Mouse (Mus musculus) adrenal gland, adult 18-20 months (tissue): ENCODE results near the gene Pds5b. TPM values are rescaled to one million over a fixed set of nuclear protein-coding genes. Genes with fewer than 3 reads are reported as not detected.
"Not testable (repeated sequence)": the region's sequence is repeated elsewhere in the genome, so short reads cannot be mapped to it uniquely, and the experiment has no call there.

Source experiments
- DNase-seq, 2 experiments: peaks; one replicate each; pipeline ENCODE4 v3.0.0; 2021 to 2022; ENCODE audit warnings: low spot score in 2 of 2
- total RNA-seq, 2 experiments: library from RNA; stranded (reverse); gene quantifications; 1 replicate in 1 of 2; 2 replicates in 1 of 2; pipeline ENCODE4 v1.2.3; 2021

Pds5b gene
- total RNA-seq, 2 experiments from 2014 or later: 19.8 to 19.9 TPM

DNA sequence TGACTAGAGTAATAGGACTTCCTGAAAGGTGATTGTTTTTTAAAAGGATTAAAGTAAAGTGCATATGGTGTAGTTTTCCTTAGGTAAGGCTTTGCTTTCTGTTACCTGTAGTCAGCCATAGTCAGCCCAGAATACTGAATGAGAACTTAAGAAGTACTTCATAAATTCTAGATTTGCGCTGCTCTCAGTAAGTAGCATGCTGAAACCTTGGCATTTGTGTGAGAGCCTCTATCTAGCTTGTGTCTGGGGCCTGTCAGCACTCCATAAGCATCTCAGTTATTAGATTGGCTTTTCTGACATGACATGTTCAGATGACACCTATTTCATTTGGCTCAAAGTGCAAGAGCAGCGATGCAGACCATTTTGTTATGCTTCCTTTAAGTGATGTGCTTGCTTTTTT lies 19.7 kb downstream of the Pds5b start:
- no peak for DNase-seq

DNA sequence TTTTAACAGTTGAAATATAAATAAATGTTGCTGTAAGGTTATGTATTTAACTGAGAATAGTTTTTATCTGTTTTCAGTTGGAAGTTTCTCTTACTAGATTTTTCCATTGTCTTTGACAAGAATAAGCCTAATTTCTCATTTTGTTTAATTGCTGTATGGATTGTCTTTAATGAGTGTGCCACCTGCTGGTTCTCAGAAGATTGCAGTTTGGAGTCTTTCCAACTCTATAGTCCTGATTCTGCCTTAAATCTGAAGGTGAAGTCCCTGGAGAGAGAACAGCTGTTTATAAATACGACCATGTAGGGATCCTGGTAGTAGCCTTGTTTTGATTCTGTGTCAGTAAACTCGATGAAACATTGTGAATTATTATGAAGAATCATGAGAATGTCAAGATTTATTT lies 29.2 kb downstream of the Pds5b start:
- peak; percentile 16 to 34 for DNase-seq

DNA sequence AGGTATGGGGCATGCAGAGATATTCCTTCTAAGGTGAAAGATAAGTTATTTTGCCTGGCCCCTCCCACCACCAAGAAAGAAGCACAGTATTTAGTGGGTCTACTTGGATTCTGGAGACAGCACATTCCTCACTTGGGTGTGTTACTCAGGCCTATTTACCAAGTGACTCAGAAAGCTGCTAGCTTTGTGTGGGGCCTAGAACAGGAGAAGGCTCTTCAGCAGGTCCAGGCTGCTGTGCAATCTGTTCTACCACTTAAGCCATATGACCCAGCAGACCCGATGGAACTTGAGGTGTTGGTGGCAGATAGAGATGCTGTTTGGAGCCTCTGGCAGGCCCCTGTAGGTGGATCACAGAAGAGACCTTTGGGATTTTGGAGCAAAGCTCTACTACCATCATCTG lies 33.1 kb downstream of the Pds5b start:
- not testable (repeated sequence) for DNase-seq

- DNase-seq: not testable (repeated sequence)
These were observed 33.6 kb downstream of the Pds5b start for GRCm38 (mm10) chr5:150707181-150707580.

DNA sequence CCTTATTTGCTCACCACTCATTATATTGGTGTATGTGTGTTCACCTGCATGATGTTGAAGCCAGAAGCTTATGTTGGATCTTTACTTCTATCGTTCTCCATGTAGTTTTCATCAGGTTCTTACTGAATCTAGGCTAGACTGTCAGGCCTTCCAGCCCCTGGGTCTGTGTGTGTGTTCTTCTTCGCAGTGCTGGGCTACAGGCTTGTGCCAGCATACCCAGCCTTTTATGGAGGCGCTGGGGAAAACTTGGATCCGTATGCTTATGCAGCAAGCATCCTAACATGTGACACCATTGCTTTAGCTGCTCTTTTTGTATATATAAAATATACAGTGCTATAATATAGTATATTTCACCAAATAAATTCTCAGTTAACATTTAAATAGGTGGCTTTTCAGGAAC lies 38.0 kb downstream of the Pds5b start:
- DNase-seq: no peak

- no peak for DNase-seq
These were observed 39.9 kb downstream of the Pds5b start for GRCm38 (mm10) chr5:150713431-150713830.

- DNase-seq: no peak
These were observed 44.2 kb downstream of the Pds5b start for GRCm38 (mm10) chr5:150717775-150718174.

DNA sequence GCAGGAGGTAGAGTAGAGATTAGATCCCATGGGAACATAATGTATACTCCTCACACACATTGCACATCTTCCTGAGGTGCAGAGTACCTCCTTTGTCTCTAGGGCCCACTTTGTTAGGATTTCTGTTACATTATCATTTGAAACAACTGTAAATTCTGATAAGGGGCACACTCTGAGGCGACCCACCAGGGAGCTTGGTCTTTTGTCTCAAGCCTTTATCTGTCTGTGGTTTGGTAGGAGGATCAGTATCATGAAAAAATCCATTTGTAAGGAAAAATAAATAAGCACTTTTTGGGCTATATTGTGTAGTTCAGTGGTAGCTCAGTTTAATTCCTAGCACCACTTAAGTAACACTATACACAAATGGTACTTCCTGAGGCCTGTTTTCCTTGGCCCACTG lies 51.1 kb downstream of the Pds5b start:
- no peak for DNase-seq

DNA sequence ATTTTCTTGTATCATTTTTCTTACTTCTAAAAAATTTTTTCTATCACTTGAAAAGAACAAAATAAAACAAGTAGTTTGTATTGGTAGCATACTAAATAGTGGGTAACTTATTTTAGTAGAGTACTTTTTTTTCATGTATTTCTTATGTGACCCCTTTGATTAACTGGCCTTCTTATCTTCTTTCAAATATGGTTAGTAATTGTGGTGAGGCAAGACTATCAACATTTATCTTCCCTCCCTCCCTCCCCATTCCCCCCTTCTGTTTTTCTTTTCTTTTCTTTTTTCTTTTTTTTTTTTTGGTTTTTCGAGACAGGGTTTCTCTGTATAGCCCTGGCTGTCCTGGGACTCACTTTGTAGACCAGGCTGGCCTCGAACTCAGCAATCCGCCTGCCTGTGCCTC lies 63.5 kb downstream of the Pds5b start:
- not testable (repeated sequence) for DNase-seq

DNA sequence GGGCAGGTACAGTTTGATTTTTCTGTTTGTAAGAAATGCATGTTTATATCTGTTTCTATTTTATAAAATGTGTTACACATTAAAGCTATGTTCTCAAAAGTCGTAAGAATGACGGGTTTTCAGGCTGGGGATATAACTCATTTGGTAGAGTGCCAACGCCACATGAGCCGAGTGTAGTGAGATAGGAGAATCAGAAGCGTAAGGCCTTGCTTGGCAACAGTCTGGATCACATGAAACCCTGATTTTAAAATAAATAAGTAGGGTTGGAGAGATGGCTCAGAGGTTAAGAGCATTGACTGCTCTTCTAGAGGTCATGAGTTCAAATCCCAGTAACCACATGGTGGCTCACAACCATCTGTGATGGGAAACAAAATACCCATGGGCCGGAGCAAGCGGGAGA lies 65.8 kb downstream of the Pds5b start:
- DNase-seq: no peak

- DNase-seq: no peak
These were observed 67.1 kb downstream of the Pds5b start for GRCm38 (mm10) chr5:150740597-150740996.

GRCm38 (mm10) chr5:150756623-150757022 lies 83.1 kb downstream of the Pds5b start:
- DNase-seq: no peak

DNA sequence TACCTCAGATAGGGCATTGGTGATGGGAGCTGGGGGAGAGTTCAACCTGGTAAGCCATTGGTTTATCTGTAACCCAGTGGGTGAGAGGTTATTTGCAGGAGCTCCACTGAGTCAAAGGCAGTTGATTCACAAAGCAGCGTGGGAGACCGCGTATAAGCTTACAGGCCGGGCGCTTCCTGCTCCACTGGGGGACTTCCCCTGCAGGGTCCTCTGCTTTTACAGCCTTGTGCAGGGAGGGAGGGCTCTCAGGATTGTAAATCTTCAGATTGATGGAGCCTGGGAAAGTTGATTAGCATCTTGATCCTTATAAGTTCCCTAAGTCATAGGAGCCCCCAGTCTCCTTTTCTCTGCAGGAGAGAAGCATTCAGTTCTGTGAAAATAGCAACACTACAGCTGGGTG lies 98.9 kb downstream of the Pds5b start:
- no peak for DNase-seq

DNA sequence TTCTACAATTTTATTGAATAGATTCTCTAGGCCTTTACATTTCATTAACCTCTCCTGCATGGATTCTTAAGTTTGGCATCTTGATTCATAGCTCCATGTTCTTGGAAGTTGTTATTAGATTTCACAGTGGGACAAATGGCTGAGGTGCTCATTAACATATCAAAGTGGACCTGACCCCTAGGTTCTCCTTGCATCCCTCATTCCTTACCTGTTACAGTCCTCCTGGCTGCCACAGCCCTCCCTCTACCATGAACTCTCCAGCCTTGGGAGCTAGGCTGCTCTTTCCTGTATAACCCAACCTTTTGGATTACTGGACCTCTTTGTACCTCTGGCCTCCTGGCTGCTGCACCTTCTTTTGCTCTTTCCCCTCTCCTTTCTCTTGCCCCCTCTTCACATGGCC lies 99.5 kb downstream of the Pds5b start:
- DNase-seq: no peak

DNA sequence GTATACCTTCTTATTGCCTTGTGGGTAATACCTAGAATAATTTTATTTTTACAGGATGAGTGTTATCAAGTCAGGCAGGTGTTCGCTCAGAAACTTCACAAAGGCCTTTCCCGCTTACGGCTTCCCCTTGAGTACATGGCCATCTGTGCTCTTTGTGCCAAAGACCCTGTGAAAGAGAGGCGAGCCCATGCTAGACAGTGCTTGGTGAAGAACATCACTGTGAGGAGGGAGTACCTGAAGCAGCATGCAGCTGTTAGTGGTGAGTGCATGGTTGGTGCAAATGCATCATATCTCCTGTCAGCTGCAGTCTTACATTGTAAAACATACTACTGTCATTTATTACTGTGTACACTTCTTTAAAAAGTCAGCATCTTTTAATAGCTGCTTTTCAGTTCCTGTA lies 114.7 kb downstream of the Pds5b start:
- DNase-seq: no peak

GRCm38 (mm10) chr5:150789039-150789438 lies 115.5 kb downstream of the Pds5b start:
- no peak for DNase-seq

- DNase-seq: no peak
These were observed 120.6 kb downstream of the Pds5b start for GRCm38 (mm10) chr5:150794181-150794580.

DNA sequence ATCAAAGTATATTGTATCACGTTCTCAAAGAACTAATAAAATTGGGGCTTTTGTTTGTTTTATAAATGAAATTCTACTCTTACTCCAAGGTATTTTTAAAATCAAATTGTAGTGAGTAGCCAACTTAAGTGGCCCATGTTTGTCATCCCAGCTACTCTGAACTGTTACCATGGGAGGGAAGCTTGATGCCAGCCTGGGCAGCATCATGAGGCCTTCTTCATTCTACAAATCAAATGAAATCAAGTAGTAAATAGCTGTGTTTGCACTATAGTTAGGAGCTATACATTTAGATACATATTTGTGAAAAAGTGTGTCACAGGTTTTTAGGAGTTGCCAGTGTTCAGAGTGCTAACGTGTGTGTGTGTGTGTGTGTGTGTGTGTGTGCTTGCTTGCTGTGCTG lies 126.5 kb downstream of the Pds5b start:
- no peak for DNase-seq

- DNase-seq: no peak
These were observed 140.8 kb downstream of the Pds5b start for GRCm38 (mm10) chr5:150814111-150814990.

- DNase-seq: no peak
These were observed 141.9 kb downstream of the Pds5b start for GRCm38 (mm10) chr5:150815400-150815799.

GRCm38 (mm10) chr5:150816775-150817174 lies 143.2 kb downstream of the Pds5b start:
- no peak for DNase-seq

- DNase-seq: no peak
These were observed 144.5 kb downstream of the Pds5b start for GRCm38 (mm10) chr5:150818041-150818440.

- DNase-seq: no peak
These were observed 145.3 kb downstream of the Pds5b start for GRCm38 (mm10) chr5:150818886-150819285.
